Mouse (Mus musculus): ENCODE results near the gene Batf. TPM values are rescaled to one million over a fixed set of nuclear protein-coding genes. Genes with fewer than 3 reads are reported as not detected.

Batf gene
- polyA plus RNA-seq, 1 experiment, result not detected

DNA sequence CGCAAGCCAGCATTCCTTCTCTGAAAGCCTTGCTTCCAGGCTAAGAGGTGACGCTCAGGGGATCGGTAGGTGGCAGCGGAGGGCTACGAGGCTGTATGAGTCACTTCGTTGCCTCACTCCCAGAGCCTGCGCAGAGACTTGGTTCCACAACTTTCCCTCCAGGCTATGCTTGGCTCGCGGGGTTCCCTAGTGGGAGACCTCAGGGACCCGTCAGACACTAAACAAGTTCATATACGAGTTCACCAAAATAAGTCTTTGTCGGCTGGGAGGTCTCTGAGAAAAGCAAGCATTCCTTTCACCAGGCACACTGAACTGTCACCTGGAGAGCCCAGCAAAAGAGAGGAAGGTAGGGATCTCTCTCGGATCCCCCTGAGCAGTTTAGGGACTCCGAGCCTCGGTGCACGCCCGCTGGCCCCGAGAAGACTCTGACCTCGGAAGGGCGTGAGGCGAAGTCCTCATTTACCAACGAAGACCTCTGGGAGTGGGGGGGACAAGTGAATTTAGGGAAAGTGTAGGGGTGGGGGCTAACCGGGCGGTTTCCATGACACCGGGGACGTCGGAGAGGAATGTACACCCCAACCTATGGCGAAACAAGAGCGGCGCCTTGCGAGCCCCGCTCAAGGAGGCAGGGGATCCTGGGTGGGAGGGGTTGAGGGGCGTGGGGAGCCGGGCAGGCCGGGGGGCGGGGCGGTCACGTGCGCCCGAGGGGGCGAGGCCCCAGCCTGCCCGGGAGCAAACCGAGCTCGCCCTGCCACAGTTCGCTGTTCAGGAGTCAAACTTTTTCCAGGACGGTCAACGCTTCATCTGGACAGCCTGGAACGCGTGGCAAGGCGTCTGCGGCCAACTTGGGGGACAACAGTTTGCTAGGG is 59.6 kb downstream of the Batf start, which contains the start of gene Flvcr2:
Gene Flvcr2 (plus strand): TSS at position 713 of the 869 bp plus-strand sequence.
- Histone ChIP-seq H3K79me2 (ENCODE audit: control insufficient read depth, insufficient read depth) (no peaks in the 10 kb centered on the region), H3K36me3 (ENCODE audit: control insufficient read depth, insufficient read depth) (no peaks in the 10 kb centered on the region), H3K27me3 (ENCODE audit: control insufficient read depth, insufficient read depth, insufficient read length) (peaks cover 17% of the 10 kb centered on the region), H3K4me2 (ENCODE audit: low read depth) (peak within 1 kb of the TSS; percentile 100), H3ac (ENCODE audit: control insufficient read depth, insufficient read length) (peak within 1 kb of the TSS; percentile 3), H3K4me3 (peak within 1 kb of the TSS; percentile 21)
- no peak for TF ChIP-seq CEBPB (IDR thresholded peaks at IDR 0.05; ENCODE audit: insufficient read depth, poor library complexity, severe bottlenecking)
- peak in 1 of 3 experiments; percentile 5 for TF ChIP-seq MYOG (IDR thresholded peaks at IDR 0.05; ENCODE audit: control insufficient read depth in 1 of 3, insufficient read depth in 1 of 3, insufficient read length in 2 of 3, low read depth in 2 of 3)
- peak; percentile 12 for TF ChIP-seq POLR2A (IDR thresholded peaks at IDR 0.05; ENCODE audit: insufficient read length, low read depth)
- no peak for TF ChIP-seq POLR2AphosphoS2 (IDR thresholded peaks at IDR 0.05; ENCODE audit: insufficient read length, low read depth)
- no peak for TF ChIP-seq TCF12 (IDR thresholded peaks at IDR 0.05; ENCODE audit: insufficient read depth, poor library complexity, severe bottlenecking)
- TF ChIP-seq E2F4 (IDR thresholded peaks at IDR 0.05; ENCODE audit: insufficient read depth), result no peak
- TF ChIP-seq MAX (IDR thresholded peaks at IDR 0.05; ENCODE audit: low read depth), result no peak
- TF ChIP-seq REST (IDR thresholded peaks at IDR 0.05; ENCODE audit: insufficient read depth, insufficient read length), result no peak
- TF ChIP-seq TCF3 (IDR thresholded peaks at IDR 0.05; ENCODE audit: insufficient read length, low read depth), result no peak
- no peak for TF ChIP-seq SRF (IDR thresholded peaks at IDR 0.05; ENCODE audit: control insufficient read depth, insufficient read length, low read depth)
- no peak for TF ChIP-seq USF1 (IDR thresholded peaks at IDR 0.05; ENCODE audit: low read depth)
- TF ChIP-seq MYOD1 (IDR thresholded peaks at IDR 0.05; ENCODE audit: control insufficient read depth in 1 of 3, insufficient read length in 2 of 3, low read depth in 2 of 3), result no peak

DNA sequence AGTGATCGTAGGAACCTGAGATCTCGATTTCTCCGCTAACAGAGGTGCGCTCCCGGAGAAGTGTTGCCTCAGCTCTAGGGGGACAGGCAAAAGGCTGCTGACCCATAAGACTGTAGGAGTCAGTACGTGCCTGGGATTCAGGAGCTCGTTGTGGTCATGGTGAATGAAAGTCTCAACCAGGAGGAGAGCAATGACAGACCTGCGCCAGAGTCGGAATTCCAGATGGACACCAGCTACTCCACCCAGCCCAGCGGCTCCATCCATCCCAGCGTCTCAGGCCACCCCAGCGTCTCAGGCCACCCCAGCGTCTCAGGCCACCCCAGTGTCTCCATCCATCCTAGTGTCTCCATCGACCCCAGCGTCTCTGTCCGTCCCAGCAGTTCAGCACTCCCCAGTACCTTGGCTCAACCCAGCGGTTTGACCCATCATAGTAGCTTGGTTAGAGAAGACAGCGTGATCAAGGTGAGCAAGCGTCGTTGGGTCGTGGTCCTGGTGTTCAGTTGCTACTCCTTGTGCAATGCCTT is 60.3 kb downstream of the Batf start:
- H3K4me2 ChIP-seq (ENCODE audit: low read depth), result peak overlapping the region; percentile 100
- TF ChIP-seq CEBPB (IDR thresholded peaks at IDR 0.05; ENCODE audit: insufficient read depth, poor library complexity, severe bottlenecking), result no peak
- no peak for TF ChIP-seq USF1 (IDR thresholded peaks at IDR 0.05; ENCODE audit: low read depth)
- no peak for TF ChIP-seq MAX (IDR thresholded peaks at IDR 0.05; ENCODE audit: low read depth)
- TF ChIP-seq TCF12 (IDR thresholded peaks at IDR 0.05; ENCODE audit: insufficient read depth, poor library complexity, severe bottlenecking), result no peak
- no peak for TF ChIP-seq TCF3 (IDR thresholded peaks at IDR 0.05; ENCODE audit: insufficient read length, low read depth)
- TF ChIP-seq E2F4 (IDR thresholded peaks at IDR 0.05; ENCODE audit: insufficient read depth), result no peak
- TF ChIP-seq SRF (IDR thresholded peaks at IDR 0.05; ENCODE audit: control insufficient read depth, insufficient read length, low read depth), result no peak
- no peak for TF ChIP-seq MYOD1 (IDR thresholded peaks at IDR 0.05; ENCODE audit: control insufficient read depth in 1 of 3, insufficient read length in 2 of 3, low read depth in 2 of 3)
- peak overlapping the region; percentile 21 for H3K4me3 ChIP-seq
- peaks cover 17% of the 10 kb centered on the region for H3K27me3 ChIP-seq (ENCODE audit: control insufficient read depth, insufficient read depth, insufficient read length)
- H3K36me3 ChIP-seq (ENCODE audit: control insufficient read depth, insufficient read depth), result no peaks in the 10 kb centered on the region
- no peaks in the 10 kb centered on the region for H3K79me2 ChIP-seq (ENCODE audit: control insufficient read depth, insufficient read depth)
- peak overlapping the region; percentile 3 for H3ac ChIP-seq (ENCODE audit: control insufficient read depth, insufficient read length)

DNA sequence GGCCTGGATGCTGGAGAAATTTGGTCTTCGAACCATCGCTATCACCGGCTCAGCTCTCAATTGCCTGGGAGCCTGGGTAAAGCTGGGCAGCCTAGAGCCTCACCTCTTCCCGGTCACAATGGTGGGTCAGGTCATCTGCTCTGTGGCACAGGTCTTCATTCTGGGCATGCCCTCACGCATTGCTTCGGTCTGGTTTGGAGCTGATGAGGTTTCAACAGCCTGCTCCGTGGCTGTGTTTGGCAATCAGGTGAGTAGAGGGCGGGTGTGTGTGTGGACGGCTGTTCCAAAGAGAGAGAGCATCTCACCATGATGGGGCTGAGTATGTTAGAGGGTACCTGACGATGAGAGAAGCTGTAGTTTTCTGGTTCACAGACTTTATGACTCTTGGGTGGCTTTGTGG is 60.9 kb downstream of the Batf start:
- Histone ChIP-seq H3K4me2 (ENCODE audit: low read depth) (no peak overlapping the region), H3K27me3 (ENCODE audit: control insufficient read depth, insufficient read depth, insufficient read length) (peaks cover 17% of the 10 kb centered on the region), H3K36me3 (ENCODE audit: control insufficient read depth, insufficient read depth) (no peaks in the 10 kb centered on the region), H3K79me2 (ENCODE audit: control insufficient read depth, insufficient read depth) (no peaks in the 10 kb centered on the region), H3ac (ENCODE audit: control insufficient read depth, insufficient read length) (no peak overlapping the region), H3K4me3 (no peak overlapping the region)
- TF ChIP-seq TCF12 (IDR thresholded peaks at IDR 0.05; ENCODE audit: insufficient read depth, poor library complexity, severe bottlenecking) (no peak), MYOG (IDR thresholded peaks at IDR 0.05; ENCODE audit: control insufficient read depth in 1 of 3, insufficient read depth in 1 of 3, insufficient read length in 2 of 3, low read depth in 2 of 3) (no peak), POLR2AphosphoS2 (IDR thresholded peaks at IDR 0.05; ENCODE audit: insufficient read length, low read depth) (no peak)

DNA sequence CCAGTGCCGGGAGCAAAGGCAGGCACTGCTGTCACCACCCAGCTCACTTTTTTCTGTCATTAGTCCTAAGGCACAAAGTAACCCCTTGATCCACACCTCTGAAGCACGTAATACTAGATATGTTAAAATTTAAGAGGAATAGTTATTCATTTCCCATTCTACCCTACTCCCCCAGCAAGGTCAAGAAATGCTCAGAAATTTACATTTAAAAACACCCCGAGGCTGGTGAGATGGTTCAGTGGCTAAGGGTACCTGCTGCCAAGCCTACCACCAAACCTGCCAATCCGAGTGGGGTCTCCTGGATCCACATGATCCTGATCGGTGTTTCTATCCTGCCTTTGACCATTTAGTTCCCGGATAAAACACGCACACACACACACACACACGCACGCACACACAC is 63.4 kb downstream of the Batf start:
- H3K79me2 ChIP-seq (ENCODE audit: control insufficient read depth, insufficient read depth), result no peaks in the 10 kb centered on the region
- no peak overlapping the region for H3K4me3 ChIP-seq
- H3K36me3 ChIP-seq (ENCODE audit: control insufficient read depth, insufficient read depth), result no peaks in the 10 kb centered on the region
- peaks cover 18% of the 10 kb centered on the region for H3K27me3 ChIP-seq (ENCODE audit: control insufficient read depth, insufficient read depth, insufficient read length)
- TF ChIP-seq POLR2A (IDR thresholded peaks at IDR 0.05; ENCODE audit: insufficient read length, low read depth) (no peak), POLR2AphosphoS2 (IDR thresholded peaks at IDR 0.05; ENCODE audit: insufficient read length, low read depth) (no peak), MYOD1 (IDR thresholded peaks at IDR 0.05; ENCODE audit: control insufficient read depth in 1 of 3, insufficient read length in 2 of 3, low read depth in 2 of 3) (no peak), MAX (IDR thresholded peaks at IDR 0.05; ENCODE audit: low read depth) (no peak), E2F4 (IDR thresholded peaks at IDR 0.05; ENCODE audit: insufficient read depth) (no peak), TCF3 (IDR thresholded peaks at IDR 0.05; ENCODE audit: insufficient read length, low read depth) (no peak), REST (IDR thresholded peaks at IDR 0.05; ENCODE audit: insufficient read depth, insufficient read length) (no peak)
- H3K4me2 ChIP-seq (ENCODE audit: low read depth), result no peak overlapping the region
- H3ac ChIP-seq (ENCODE audit: control insufficient read depth, insufficient read length), result no peak overlapping the region

DNA sequence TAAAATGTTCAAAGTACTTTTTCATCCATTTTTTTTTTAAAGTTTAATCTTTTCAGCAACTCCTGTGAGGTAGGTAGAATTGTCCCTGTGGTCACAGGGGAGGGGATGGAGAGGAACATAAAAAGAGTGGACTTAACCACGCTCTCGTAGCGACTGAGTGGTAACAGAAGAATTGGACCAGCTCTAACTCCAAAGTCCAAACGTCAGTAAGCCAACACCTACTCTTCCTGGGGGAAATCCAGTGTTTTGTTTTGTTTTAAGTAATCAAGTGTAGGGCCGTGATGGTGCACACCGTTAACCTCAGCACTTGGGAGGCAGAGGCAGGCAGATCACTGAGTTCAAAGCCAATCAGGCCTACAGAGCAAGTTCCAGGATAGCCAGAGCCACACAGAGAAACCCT is 65.6 kb downstream of the Batf start:
- TF ChIP-seq MAX (IDR thresholded peaks at IDR 0.05; ENCODE audit: low read depth) (no peak), MYOD1 (IDR thresholded peaks at IDR 0.05; ENCODE audit: control insufficient read depth in 1 of 3, insufficient read length in 2 of 3, low read depth in 2 of 3) (no peak), CEBPB (IDR thresholded peaks at IDR 0.05; ENCODE audit: insufficient read depth, poor library complexity, severe bottlenecking) (no peak), E2F4 (IDR thresholded peaks at IDR 0.05; ENCODE audit: insufficient read depth) (no peak), POLR2AphosphoS2 (IDR thresholded peaks at IDR 0.05; ENCODE audit: insufficient read length, low read depth) (no peak), TCF3 (IDR thresholded peaks at IDR 0.05; ENCODE audit: insufficient read length, low read depth) (no peak), SRF (IDR thresholded peaks at IDR 0.05; ENCODE audit: control insufficient read depth, insufficient read length, low read depth) (no peak), TCF12 (IDR thresholded peaks at IDR 0.05; ENCODE audit: insufficient read depth, poor library complexity, severe bottlenecking) (no peak), REST (IDR thresholded peaks at IDR 0.05; ENCODE audit: insufficient read depth, insufficient read length) (no peak), POLR2A (IDR thresholded peaks at IDR 0.05; ENCODE audit: insufficient read length, low read depth) (no peak), MYOG (IDR thresholded peaks at IDR 0.05; ENCODE audit: control insufficient read depth in 1 of 3, insufficient read depth in 1 of 3, insufficient read length in 2 of 3, low read depth in 2 of 3) (no peak), USF1 (IDR thresholded peaks at IDR 0.05; ENCODE audit: low read depth) (no peak)
- no peak overlapping the region for H3K4me2 ChIP-seq (ENCODE audit: low read depth)
- no peak overlapping the region for H3K4me3 ChIP-seq
- no peak overlapping the region for H3ac ChIP-seq (ENCODE audit: control insufficient read depth, insufficient read length)
- no peaks in the 10 kb centered on the region for H3K79me2 ChIP-seq (ENCODE audit: control insufficient read depth, insufficient read depth)
- peaks cover 10% of the 10 kb centered on the region for H3K27me3 ChIP-seq (ENCODE audit: control insufficient read depth, insufficient read depth, insufficient read length)
- H3K36me3 ChIP-seq (ENCODE audit: control insufficient read depth, insufficient read depth), result no peaks in the 10 kb centered on the region
